Mouse (Mus musculus) embryonic facial prominence, embryonic 12.5 days (tissue): Measurements from ENCODE around the gene Abhd17c. TPM values are rescaled to one million over a fixed set of nuclear protein-coding genes. Genes with fewer than 3 reads are reported as not detected.

Experiments used
- ATAC-seq: fragments of 200-750 bp; cut with Nextera tagmentation; 2 replicates; pipeline ENCODE4 v1.8.0; 2017; ENCODE audit not compliant: insufficient number of reproducible peaks, insufficient read depth, low FRiP score, low TSS enrichment
- H3K27ac ChIP-seq: fragments of 300-500 bp; sonication (generic); 2 replicates; pipeline ENCODE4 v1.5.1; 2016; ENCODE audit warnings: mild to moderate bottlenecking
- H3K27me3 ChIP-seq: fragments of 300-500 bp; sonication (generic); 2 replicates; pipeline ENCODE4 v1.6.1; 2016; ENCODE audit warnings: mild to moderate bottlenecking, moderate library complexity
- H3K36me3 ChIP-seq: fragments of 300-500 bp; sonication (generic); 2 replicates; pipeline ENCODE4 v1.6.1; 2016; ENCODE audit warnings: mild to moderate bottlenecking
- H3K4me1 ChIP-seq: fragments of 300-500 bp; sonication (generic); 2 replicates; pipeline ENCODE4 v1.6.1; 2016
- H3K4me2 ChIP-seq: fragments of 300-500 bp; sonication (generic); replicated peaks from 2 replicates; pipeline ENCODE4 v1.6.1; 2016; ENCODE audit warnings: mild to moderate bottlenecking, moderate library complexity
- H3K4me3 ChIP-seq: fragments of 300-500 bp; sonication (generic); 2 replicates; pipeline ENCODE4 v1.5.1; 2016; ENCODE audit warnings: mild to moderate bottlenecking
- H3K9ac ChIP-seq: fragments of 300-500 bp; sonication (generic); 2 replicates; pipeline ENCODE4 v1.6.1; 2016; ENCODE audit warnings: mild to moderate bottlenecking, moderate library complexity
- H3K9me3 ChIP-seq: fragments of 300-500 bp; sonication (generic); 2 replicates; pipeline ENCODE4 v1.6.1; 2016; ENCODE audit warnings: mild to moderate bottlenecking, moderate library complexity
- WGBS: fragments of 180-500 bp; shearing (Covaris S2); methylation state at CpG from one replicate; pipeline ENCODE4 v1.1.7; 2016; 5-methylcytosine and 5-hydroxymethylcytosine counted together
- polyA plus RNA-seq: library from polyadenylated mRNA; unstranded; fragments of >200 nt; fragmentation: Nextera tagmentation; extraction: Ambion mirVana; gene quantifications from 2 replicates; pipeline ENCODE4 v1.2.1, GENCODE M21; 2016

Gene Abhd17c
- polyA plus RNA-seq, 1 experiment from 2014 or later, result 61.9 TPM

DNA sequence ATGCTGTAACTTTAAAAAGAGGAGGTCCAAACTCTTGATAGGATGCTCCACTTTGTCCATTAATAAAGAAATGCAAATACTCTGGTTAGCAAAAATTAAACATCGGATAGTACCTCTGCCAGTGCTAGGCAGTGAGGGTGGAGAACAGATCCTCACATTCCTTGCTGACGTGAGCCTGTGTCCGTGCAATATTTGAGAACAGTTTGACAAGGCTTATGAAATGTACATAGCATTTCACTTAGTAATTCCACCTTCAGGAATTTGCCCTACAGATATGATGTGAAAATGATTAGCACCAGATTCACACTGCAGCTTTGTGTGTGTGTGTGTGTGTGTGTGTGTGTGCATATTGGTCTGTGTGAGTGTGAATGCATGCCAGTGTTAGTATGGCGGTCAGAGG, 60.9 kb downstream of the Abhd17c start:
- ATAC-seq, result no peak
- no peak overlapping the region for H3K9ac ChIP-seq
- no peak overlapping the region for H3K27ac ChIP-seq
- WGBS, result 69% methylated on average over 4 of the region's 4 CpGs
- no peak overlapping the region for H3K4me2 ChIP-seq
- H3K36me3 ChIP-seq, result no peaks in the 10 kb centered on the region
- no peak overlapping the region for H3K4me3 ChIP-seq
- H3K9me3 ChIP-seq, result no peaks in the 10 kb centered on the region
- H3K4me1 ChIP-seq, result peaks cover 8% of the 10 kb centered on the region
- H3K27me3 ChIP-seq, result peaks cover 25% of the 10 kb centered on the region

DNA sequence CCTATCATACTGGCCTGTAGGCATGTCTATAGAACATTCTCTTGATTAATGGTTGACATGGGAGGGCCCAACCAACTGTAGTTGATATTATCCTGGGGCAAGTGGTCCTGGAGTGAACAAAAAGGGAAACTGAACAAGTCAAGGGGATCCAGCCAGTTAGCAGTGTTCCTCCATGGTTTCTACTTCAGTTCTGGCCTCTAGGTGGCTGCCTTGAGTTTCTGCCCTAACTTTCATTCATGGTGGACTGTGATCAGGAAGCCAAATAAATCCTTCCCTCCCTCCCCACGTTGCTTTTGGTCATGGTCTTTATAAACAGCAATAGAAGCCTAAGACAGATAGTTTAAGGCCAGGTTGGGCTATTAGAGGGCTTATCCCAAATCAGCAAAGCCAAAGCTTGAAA, 61.9 kb downstream of the Abhd17c start:
- Histone ChIP-seq H3K36me3 (no peaks in the 10 kb centered on the region), H3K9ac (no peak overlapping the region), H3K4me1 (peaks cover 15% of the 10 kb centered on the region), H3K27me3 (peaks cover 35% of the 10 kb centered on the region), H3K4me3 (no peak overlapping the region), H3K4me2 (no peak overlapping the region), H3K9me3 (no peaks in the 10 kb centered on the region), H3K27ac (no peak overlapping the region)
- WGBS, result 4% methylated on average over 1 of the region's 1 CpGs
- no peak for ATAC-seq

DNA sequence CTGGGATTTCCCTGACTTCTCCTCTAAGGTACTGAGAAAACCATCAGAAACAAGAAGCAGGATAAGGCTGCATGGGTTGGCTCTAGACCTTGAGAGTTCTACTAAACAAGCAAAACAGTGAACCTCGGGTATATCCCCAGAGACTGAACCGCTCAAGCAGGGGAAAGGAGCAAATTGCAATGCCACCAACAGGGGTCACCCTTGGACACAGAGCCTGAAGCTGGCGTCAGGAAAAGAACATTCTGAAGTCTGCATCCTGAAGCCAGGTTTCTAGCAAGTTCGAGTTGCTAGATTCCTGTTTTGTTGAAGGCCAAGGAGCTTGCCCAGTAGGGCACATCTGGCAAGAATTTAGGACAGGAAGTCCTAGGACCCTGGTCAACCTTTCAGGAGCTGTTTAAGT, 62.7 kb downstream of the Abhd17c start:
- peaks cover 36% of the 10 kb centered on the region for H3K27me3 ChIP-seq
- H3K27ac ChIP-seq, result no peak overlapping the region
- 11% methylated on average over 4 of the region's 4 CpGs for WGBS
- no peaks in the 10 kb centered on the region for H3K9me3 ChIP-seq
- no peak overlapping the region for H3K4me2 ChIP-seq
- H3K9ac ChIP-seq, result no peak overlapping the region
- peaks cover 15% of the 10 kb centered on the region for H3K4me1 ChIP-seq
- ATAC-seq, result no peak
- no peak overlapping the region for H3K4me3 ChIP-seq
- H3K36me3 ChIP-seq, result no peaks in the 10 kb centered on the region

DNA sequence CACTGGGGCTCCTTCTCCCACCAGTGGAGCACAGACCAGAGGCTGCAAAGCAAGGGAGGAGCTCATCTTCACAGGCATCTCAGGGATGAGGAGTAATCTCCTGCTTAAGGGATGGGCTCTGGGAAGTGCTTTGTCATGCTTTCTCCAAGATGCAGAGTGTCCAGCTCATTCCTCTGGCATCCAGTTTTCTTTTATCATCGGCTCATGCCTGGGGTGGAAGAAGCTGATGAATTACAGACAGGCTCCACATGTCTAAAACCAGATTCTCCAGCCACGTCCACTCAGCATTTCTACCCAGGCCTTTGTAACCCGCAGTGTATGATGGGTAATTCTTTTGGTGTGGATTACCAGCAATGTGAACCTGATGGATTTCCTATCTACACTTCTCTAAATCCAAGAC, 63.5 kb downstream of the Abhd17c start:
- no peak overlapping the region for H3K4me2 ChIP-seq
- no peaks in the 10 kb centered on the region for H3K9me3 ChIP-seq
- H3K27me3 ChIP-seq, result peaks cover 36% of the 10 kb centered on the region
- H3K27ac ChIP-seq, result no peak overlapping the region
- no peak for ATAC-seq
- H3K36me3 ChIP-seq, result no peaks in the 10 kb centered on the region
- 73% methylated on average over 3 of the region's 3 CpGs for WGBS
- H3K9ac ChIP-seq, result no peak overlapping the region
- H3K4me1 ChIP-seq, result peaks cover 15% of the 10 kb centered on the region
- H3K4me3 ChIP-seq, result no peak overlapping the region

DNA sequence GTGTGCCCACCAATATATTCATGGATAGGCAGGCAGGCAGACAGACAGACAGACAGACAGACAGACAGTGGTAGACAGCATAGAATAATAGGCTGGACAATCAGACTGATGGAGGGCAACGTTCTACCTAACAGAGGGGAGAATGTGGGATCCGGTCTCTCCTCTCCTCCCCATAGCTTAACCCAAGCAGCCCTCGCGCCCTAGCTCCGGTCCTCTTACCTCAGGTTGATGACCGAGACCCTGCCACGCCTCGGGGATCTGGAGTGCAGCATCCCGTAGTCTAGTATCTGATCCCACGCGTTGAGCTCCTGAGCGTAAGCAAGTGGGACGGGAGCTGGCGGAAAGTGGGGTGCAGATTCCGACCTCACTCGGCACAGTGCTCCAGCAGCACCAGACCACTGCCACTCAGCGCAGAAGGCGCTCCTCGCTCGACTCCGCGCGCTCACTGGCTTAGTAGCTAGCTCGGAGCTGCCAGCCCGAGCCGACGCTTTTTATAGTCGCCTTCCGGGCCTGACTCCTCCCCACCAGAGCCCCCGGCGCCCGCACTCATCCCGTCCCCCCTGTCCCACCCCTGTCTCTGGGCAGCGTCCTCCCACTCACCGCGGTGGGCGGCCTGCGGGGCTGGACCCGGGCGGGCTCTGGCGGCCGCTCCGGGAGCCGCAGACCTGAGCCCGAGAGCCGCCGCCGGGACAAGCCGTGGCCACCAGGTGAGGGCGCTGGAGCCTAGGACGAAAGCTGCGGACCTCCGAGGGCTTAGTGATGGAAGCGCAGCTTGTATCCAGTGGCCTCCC, 65.5 kb downstream of the Abhd17c start, which contains the start of gene Cemip:
Gene Cemip (minus strand): TSS at position 464 of the 791 bp plus-strand sequence.
- H3K4me3 ChIP-seq, result peak within 1 kb of the TSS; percentile 43
- H3K4me1 ChIP-seq, result peaks cover 15% of the 10 kb centered on the region
- peak; percentile 80 for ATAC-seq
- H3K9ac ChIP-seq, result peak within 1 kb of the TSS; percentile 35; the same call in 1 of the 2 replicates
- no peaks in the 10 kb centered on the region for H3K36me3 ChIP-seq
- H3K27me3 ChIP-seq, result peaks cover 36% of the 10 kb centered on the region
- peak within 1 kb of the TSS; percentile 85 for H3K4me2 ChIP-seq
- H3K9me3 ChIP-seq, result no peaks in the 10 kb centered on the region
- H3K27ac ChIP-seq, result no peak within 1 kb of the TSS
- WGBS, result 1% methylated on average over 54 of the region's 54 CpGs

DNA sequence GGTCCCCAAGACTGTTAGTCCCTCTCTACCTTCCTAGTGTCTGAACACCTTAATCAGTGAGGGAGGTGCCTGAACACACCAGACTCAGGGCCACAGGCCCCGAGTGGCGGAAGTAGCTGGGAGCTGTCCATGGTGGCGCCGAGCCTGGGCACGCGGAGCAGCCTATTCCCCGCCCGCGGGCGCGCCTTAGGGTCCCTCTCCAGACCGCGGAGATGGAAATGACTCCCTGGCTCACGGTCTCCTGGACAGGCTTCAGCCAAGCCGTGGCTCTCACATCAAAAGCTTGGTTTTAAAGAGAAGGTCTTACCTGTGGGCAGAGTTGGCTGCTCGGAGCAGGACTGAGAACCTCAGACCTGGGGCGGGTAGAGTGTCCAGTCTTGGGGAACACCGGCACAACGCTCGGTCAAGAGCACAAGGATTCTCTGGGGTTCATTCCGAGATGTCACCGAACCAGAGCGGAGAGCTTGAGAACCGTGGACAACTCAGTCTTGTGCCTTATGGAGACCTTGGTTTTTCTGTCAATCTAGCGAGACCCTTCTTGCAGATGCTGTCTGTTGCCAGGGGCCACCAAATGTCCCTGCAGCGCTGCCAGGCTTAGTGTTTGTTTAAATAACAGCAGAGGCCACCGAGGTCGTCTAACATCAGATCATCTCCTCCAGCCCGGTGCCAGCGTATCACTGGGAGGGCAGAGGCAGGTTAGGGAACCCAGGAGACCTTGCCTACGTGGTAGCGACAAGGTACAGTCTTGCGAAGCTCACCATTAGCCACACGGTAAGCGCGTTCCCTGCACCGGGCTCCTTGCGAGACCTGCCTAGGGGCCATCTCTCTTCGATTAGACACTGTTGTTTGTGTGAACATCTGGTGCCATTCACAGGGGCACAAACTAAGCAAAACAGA, 66.4 kb downstream of the Abhd17c start:
- Histone ChIP-seq H3K27ac (no peak overlapping the region), H3K9ac (no peak overlapping the region), H3K4me3 (peak overlapping the region; percentile 43), H3K36me3 (no peaks in the 10 kb centered on the region), H3K9me3 (no peaks in the 10 kb centered on the region), H3K4me2 (peak overlapping the region; percentile 85), H3K4me1 (peaks cover 15% of the 10 kb centered on the region), H3K27me3 (peaks cover 36% of the 10 kb centered on the region)
- 4% methylated on average over 39 of the region's 39 CpGs for WGBS
- peak; percentile 49; the same call in 1 of the 2 replicates for ATAC-seq

DNA sequence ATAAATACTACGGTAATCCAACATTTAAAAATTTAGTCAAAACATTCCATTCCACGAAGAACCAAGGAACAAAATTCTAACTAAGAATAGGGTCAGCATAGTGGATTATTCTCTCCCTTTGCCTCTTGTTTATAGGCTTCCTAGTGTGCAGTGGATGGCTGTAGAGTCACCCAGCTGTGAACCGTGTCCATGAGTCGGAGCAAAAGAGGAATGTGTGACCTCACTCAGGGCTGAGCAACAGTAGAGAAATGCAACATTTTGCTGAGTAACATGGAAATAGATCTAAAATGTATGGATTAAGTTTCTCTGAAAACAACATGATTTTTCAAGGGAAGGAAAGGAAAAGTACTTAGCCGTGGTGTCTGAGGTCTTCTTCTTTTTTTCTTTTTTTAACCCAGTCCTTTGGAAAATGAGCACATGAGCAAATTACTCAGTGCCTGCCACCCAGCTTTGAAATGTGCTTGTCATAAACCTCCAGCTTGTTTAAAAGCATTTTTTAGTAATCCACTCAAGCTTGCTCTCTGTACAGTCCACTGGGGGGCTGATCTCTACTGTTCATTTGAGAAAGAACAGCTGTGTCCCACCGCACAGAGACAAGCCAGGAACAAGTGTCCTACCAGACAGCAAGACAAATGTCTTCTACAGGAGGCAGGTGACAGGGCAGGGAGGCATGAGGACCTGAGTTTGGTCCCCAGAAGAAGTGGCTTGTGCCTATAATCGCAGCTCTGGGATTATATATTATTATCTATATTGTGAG, 74.3 kb downstream of the Abhd17c start:
- Histone ChIP-seq H3K36me3 (no peaks in the 10 kb centered on the region), H3K9ac (no peak overlapping the region), H3K9me3 (no peaks in the 10 kb centered on the region), H3K4me2 (no peak overlapping the region), H3K27ac (no peak overlapping the region), H3K27me3 (no peaks in the 10 kb centered on the region), H3K4me3 (no peak overlapping the region), H3K4me1 (no peaks in the 10 kb centered on the region)
- ATAC-seq, result no peak
- WGBS, result 66% methylated on average over 7 of the region's 7 CpGs

DNA sequence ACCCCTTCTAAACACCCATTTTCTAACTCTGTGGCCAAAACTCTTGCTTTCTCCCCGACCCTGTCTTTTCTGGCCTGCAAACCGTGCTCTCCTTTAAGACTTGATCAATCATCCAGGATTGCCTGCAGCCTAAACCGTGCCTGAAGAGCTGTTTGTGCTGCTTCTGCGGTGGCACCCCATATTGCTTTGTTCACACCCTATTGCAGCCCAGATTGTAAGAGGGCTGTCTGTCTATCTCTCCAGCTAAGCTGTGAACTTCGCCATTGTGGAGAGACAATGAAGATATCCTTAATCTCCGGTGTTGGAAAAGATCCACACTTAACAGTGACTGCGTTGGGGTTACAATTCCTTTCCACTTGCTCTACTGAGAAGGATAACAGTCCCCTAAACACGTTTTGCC, 77.4 kb downstream of the Abhd17c start:
- no peak for ATAC-seq
- 78% methylated on average over 8 of the region's 8 CpGs for WGBS
- Histone ChIP-seq H3K4me1 (no peaks in the 10 kb centered on the region), H3K9ac (no peak overlapping the region), H3K9me3 (no peaks in the 10 kb centered on the region), H3K4me3 (no peak overlapping the region), H3K27me3 (no peaks in the 10 kb centered on the region), H3K4me2 (no peak overlapping the region), H3K27ac (no peak overlapping the region), H3K36me3 (no peaks in the 10 kb centered on the region)

DNA sequence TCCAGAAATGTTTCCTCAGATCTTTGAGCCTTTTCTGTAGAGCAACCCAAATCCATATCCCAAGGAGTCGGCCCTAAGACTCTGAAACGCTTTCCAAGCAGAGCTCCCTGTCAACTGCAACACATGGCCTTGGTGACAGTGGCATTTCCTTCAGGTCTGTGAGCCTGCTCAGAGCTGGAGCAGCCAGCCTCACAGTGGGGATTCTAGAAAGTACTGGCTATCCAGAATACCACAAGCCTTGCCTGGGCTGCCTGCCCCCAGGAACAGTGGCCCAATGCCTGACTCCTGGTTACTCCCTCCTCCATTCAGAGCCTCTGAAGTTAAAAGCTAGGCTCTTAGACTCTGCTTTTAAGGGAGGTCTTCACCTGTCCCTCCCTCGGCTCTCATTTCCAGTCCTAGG, 77.8 kb downstream of the Abhd17c start:
- ATAC-seq, result no peak
- no peak overlapping the region for H3K27ac ChIP-seq
- no peak overlapping the region for H3K4me2 ChIP-seq
- H3K9ac ChIP-seq, result no peak overlapping the region
- 85% methylated on average over 3 of the region's 3 CpGs for WGBS
- H3K4me3 ChIP-seq, result no peak overlapping the region
- H3K27me3 ChIP-seq, result no peaks in the 10 kb centered on the region
- H3K4me1 ChIP-seq, result no peaks in the 10 kb centered on the region
- H3K36me3 ChIP-seq, result no peaks in the 10 kb centered on the region
- H3K9me3 ChIP-seq, result no peaks in the 10 kb centered on the region

DNA sequence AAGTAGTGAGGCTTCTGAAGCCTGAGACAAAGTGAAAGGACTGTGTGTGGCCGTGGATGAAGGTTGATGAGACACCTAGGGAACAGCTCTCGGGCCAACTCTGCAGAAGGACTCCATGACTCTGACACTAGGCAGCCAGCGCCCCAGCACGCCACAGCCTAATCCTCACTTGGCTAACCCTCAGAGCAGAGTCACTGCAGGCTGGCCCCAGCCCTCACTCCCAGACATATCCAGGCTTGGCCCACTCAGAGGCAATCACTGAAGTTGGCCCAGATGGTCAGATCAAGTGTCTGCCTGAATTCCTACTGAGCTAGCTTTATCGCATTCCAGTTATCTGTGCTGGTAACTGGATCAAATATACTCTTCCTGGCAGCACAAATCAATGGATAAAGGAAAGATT, 82.8 kb downstream of the Abhd17c start:
- no peak overlapping the region for H3K27ac ChIP-seq
- 77% methylated on average over 5 of the region's 5 CpGs for WGBS
- no peak overlapping the region for H3K4me3 ChIP-seq
- H3K36me3 ChIP-seq, result no peaks in the 10 kb centered on the region
- no peak for ATAC-seq
- no peak overlapping the region for H3K4me2 ChIP-seq
- no peaks in the 10 kb centered on the region for H3K27me3 ChIP-seq
- no peak overlapping the region for H3K9ac ChIP-seq
- no peaks in the 10 kb centered on the region for H3K9me3 ChIP-seq
- H3K4me1 ChIP-seq, result no peaks in the 10 kb centered on the region

DNA sequence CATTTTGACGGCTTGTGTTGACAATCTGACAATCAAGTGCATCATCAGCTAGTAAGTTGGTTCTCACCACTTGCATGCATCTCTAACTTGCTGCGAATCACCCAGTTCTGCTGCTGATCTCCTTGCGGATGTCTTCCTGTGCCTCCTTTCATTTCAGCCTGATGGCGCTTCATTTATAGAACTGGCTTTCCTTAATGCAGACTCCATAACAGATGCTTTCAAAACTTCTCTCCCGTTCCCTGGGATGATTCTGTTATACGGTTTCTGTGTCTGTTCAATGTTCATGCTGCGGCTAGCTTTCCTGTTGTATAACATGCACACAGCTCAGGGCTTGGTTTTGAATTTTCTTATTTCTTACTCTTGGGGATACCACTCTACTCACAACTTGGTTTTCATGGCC, 91.9 kb downstream of the Abhd17c start:
- Histone ChIP-seq H3K4me1 (no peaks in the 10 kb centered on the region), H3K27ac (no peak overlapping the region)
- WGBS, result 91% methylated on average over 7 of the region's 7 CpGs

More for the DNA sequence above, 91.9 kb downstream of the Abhd17c start:
- no peak overlapping the region for H3K9ac ChIP-seq
- no peaks in the 10 kb centered on the region for H3K9me3 ChIP-seq
- no peaks in the 10 kb centered on the region for H3K36me3 ChIP-seq
- ATAC-seq, result no peak
- H3K4me2 ChIP-seq, result no peak overlapping the region
- H3K27me3 ChIP-seq, result no peaks in the 10 kb centered on the region
- H3K4me3 ChIP-seq, result no peak overlapping the region
